Mouse (Mus musculus): ENCODE measurements at regions not wholly inside any gene's neighbourhood (a gene's known extent, or its start where the extent isn't known, plus 50 kb on each side); places are given as distances from the start of the nearest gene placed in this dataset.

- DNase-seq (ENCODE audit: low spot score in 2 of 2) = no peak
Measured at GRCm38 (mm10) chr13:55962254-55962866, 126.4 kb upstream of the Pitx1 start.

GRCm38 (mm10) chr13:55954346-55954745 is 118.4 kb upstream of the Pitx1 start:
- no peak for DNase-seq (ENCODE audit: low spot score in 2 of 2)

- no peak for DNase-seq (ENCODE audit: low spot score in 2 of 2)
Measured at GRCm38 (mm10) chr13:55953426-55953825, 117.4 kb upstream of the Pitx1 start.

- no peak for DNase-seq (ENCODE audit: low spot score in 2 of 2)
Measured at GRCm38 (mm10) chr13:55950773-55951172, 114.8 kb upstream of the Pitx1 start.

- DNase-seq (ENCODE audit: low spot score in 2 of 2) = no peak
Measured at GRCm38 (mm10) chr13:55948591-55948990, 112.6 kb upstream of the Pitx1 start.

GRCm38 (mm10) chr13:55948144-55948543 is 112.2 kb upstream of the Pitx1 start:
- no peak for DNase-seq (ENCODE audit: low spot score in 2 of 2)

- DNase-seq (ENCODE audit: low spot score in 2 of 2) = no peak
Measured at GRCm38 (mm10) chr13:55937417-55937816, 101.4 kb upstream of the Pitx1 start.

GRCm38 (mm10) chr13:55937000-55937399 is 101.0 kb upstream of the Pitx1 start:
- no peak for DNase-seq (ENCODE audit: low spot score in 2 of 2)

- DNase-seq (ENCODE audit: low spot score in 2 of 2) = no peak
Measured at GRCm38 (mm10) chr13:55930637-55931036, 94.6 kb upstream of the Pitx1 start.

GRCm38 (mm10) chr13:55929814-55930213 is 93.8 kb upstream of the Pitx1 start:
- no peak for DNase-seq (ENCODE audit: low spot score in 2 of 2)

GRCm38 (mm10) chr13:55923505-55924136 is 87.6 kb upstream of the Pitx1 start:
- DNase-seq (ENCODE audit: low spot score in 2 of 2) = no peak

GRCm38 (mm10) chr13:55917316-55917715 is 81.3 kb upstream of the Pitx1 start:
- no peak for DNase-seq (ENCODE audit: low spot score in 2 of 2)

- DNase-seq (ENCODE audit: low spot score in 2 of 2) = no peak
Measured at GRCm38 (mm10) chr13:55912271-55912711, 76.3 kb upstream of the Pitx1 start.

- DNase-seq (ENCODE audit: low spot score in 2 of 2) = no peak
Measured at GRCm38 (mm10) chr13:55909941-55910340, 73.9 kb upstream of the Pitx1 start.

- DNase-seq (ENCODE audit: low spot score in 2 of 2) = no peak
Measured at GRCm38 (mm10) chr13:55904884-55905283, 68.9 kb upstream of the Pitx1 start.

- DNase-seq (ENCODE audit: low spot score in 2 of 2) = no peak
Measured at GRCm38 (mm10) chr13:55902255-55902654, 66.3 kb upstream of the Pitx1 start.

- DNase-seq (ENCODE audit: low spot score in 2 of 2) = no peak
Measured at GRCm38 (mm10) chr13:55900190-55900526, 64.2 kb upstream of the Pitx1 start.

- no peak for DNase-seq (ENCODE audit: low spot score in 2 of 2)
Measured at GRCm38 (mm10) chr13:55899501-55900189, 63.7 kb upstream of the Pitx1 start.

- no peak for DNase-seq (ENCODE audit: low spot score in 2 of 2)
Measured at GRCm38 (mm10) chr13:55898999-55899398, 63.0 kb upstream of the Pitx1 start.

GRCm38 (mm10) chr13:55898257-55898950 is 62.4 kb upstream of the Pitx1 start:
- no peak for DNase-seq (ENCODE audit: low spot score in 2 of 2)

- DNase-seq (ENCODE audit: low spot score in 2 of 2) = no peak
Measured at GRCm38 (mm10) chr13:55895505-55895904, 59.5 kb upstream of the Pitx1 start.

Measured in right cerebral cortex, postnatal 36 days (tissue).